Mouse (Mus musculus): ENCODE measurements at regions not wholly inside any gene's neighbourhood (a gene's known extent, or its start where the extent isn't known, plus 50 kb on each side); places are given as distances from the start of the nearest gene placed in this dataset.
A peak's percentile ranks its signal among the peaks of the same experiment; 100 is the strongest.

DNA sequence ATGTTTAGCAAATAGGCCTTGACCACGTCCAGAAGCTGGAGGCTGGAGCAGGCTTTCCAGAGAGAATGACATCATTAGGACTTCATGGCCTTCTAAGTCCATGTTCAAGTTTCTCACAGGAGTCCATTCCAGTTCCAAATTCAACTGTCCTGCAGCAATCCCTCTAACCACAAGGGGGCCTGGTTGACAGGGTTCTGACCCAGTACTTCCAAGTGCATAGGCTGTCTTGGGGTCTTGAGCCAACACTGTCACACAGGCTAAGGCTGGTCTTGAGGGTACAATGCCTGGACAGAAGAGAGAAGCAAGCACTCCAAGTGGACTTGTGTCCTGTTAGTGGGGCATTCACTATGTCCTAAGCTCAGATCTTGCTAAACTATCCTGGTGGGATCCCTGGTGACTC is 145.9 kb upstream of the Tmem45b start:
- H3K4me3 ChIP-seq (ENCODE audit: low read depth, low read length), result no peak overlapping the region
- H3K27ac ChIP-seq (replicated peaks; ENCODE audit: low read depth, low read length), result no peak overlapping the region
- DNase-seq (ENCODE audit: low spot score) (no peak), ATAC-seq (ENCODE audit: low read depth) (no peak)
- H3K4me2 ChIP-seq (ENCODE audit: low read depth, low read length), result no peak overlapping the region
- no peaks in the 10 kb centered on the region for H3K9me3 ChIP-seq (ENCODE audit: control insufficient read depth, low read length)
- H3K9ac ChIP-seq (ENCODE audit: low read depth, low read length), result no peak overlapping the region
- WGBS, result 68% methylated on average over 1 of the region's 1 CpGs
- H3K36me3 ChIP-seq (ENCODE audit: control insufficient read depth, insufficient read depth, low read length), result no peaks in the 10 kb centered on the region
- H3K27me3 ChIP-seq (replicated peaks; ENCODE audit: control insufficient read depth, insufficient read depth, low read length), result no peaks in the 10 kb centered on the region
- peaks cover 4% of the 10 kb centered on the region; the same call in 1 of the 2 replicates for H3K4me1 ChIP-seq (ENCODE audit: control insufficient read depth, insufficient read depth, low read length)

- H3K27ac ChIP-seq (replicated peaks; ENCODE audit: low read depth, low read length), result no peak overlapping the region
- 74% methylated on average over 3 of the region's 3 CpGs for WGBS
- H3K36me3 ChIP-seq (ENCODE audit: control insufficient read depth, insufficient read depth, low read length), result no peaks in the 10 kb centered on the region
- peaks cover 4% of the 10 kb centered on the region; the same call in 1 of the 2 replicates for H3K4me1 ChIP-seq (ENCODE audit: control insufficient read depth, insufficient read depth, low read length)
- no peak overlapping the region for H3K9ac ChIP-seq (ENCODE audit: low read depth, low read length)
- H3K4me3 ChIP-seq (ENCODE audit: low read depth, low read length), result no peak overlapping the region
- DNase-seq (ENCODE audit: low spot score) (no peak), ATAC-seq (ENCODE audit: low read depth) (no peak)
- H3K4me2 ChIP-seq (ENCODE audit: low read depth, low read length), result no peak overlapping the region
- H3K9me3 ChIP-seq (ENCODE audit: control insufficient read depth, low read length), result no peaks in the 10 kb centered on the region
- no peaks in the 10 kb centered on the region for H3K27me3 ChIP-seq (replicated peaks; ENCODE audit: control insufficient read depth, insufficient read depth, low read length)
These were observed 145.5 kb upstream of the Tmem45b start for GRCm38 (mm10) chr9:31609731-31610130.

- Histone ChIP-seq H3K9me3 (ENCODE audit: control insufficient read depth, low read length) (no peaks in the 10 kb centered on the region), H3K27ac (replicated peaks; ENCODE audit: low read depth, low read length) (no peak overlapping the region), H3K4me3 (ENCODE audit: low read depth, low read length) (no peak overlapping the region), H3K36me3 (ENCODE audit: control insufficient read depth, insufficient read depth, low read length) (no peaks in the 10 kb centered on the region), H3K27me3 (replicated peaks; ENCODE audit: control insufficient read depth, insufficient read depth, low read length) (no peaks in the 10 kb centered on the region), H3K9ac (ENCODE audit: low read depth, low read length) (no peak overlapping the region), H3K4me2 (ENCODE audit: low read depth, low read length) (no peak overlapping the region), H3K4me1 (ENCODE audit: control insufficient read depth, insufficient read depth, low read length) (no peaks in the 10 kb centered on the region)
- ATAC-seq (ENCODE audit: low read depth), result no peak
- 52% methylated on average over 8 of the region's 8 CpGs for WGBS
- no peak for DNase-seq (ENCODE audit: low spot score)
These were observed 144.0 kb upstream of the Tmem45b start for GRCm38 (mm10) chr9:31608084-31608870.

DNA sequence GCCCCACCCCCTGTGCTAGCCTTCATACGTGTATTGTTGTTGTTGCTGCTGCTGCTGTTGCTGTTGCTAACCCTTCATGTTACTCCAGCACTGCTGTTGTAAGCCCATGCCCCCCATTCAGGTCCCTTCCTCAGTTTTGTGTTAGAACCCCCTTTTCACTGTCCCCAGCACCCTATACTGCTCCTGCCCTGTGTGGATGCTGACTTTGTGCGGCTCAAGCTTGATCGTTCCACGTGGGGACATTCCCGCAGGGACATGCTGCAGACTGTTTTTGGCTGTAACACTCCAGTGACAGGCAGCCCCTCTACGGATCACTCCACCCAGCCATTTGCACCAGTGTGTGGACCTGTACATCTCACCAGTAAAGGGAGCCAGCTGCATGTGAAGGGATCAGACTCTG is 142.7 kb upstream of the Tmem45b start:
- H3K36me3 ChIP-seq (ENCODE audit: control insufficient read depth, insufficient read depth, low read length), result no peaks in the 10 kb centered on the region
- H3K27ac ChIP-seq (replicated peaks; ENCODE audit: low read depth, low read length), result no peak overlapping the region
- DNase-seq (ENCODE audit: low spot score) (no peak), ATAC-seq (ENCODE audit: low read depth) (no peak)
- no peak overlapping the region for H3K4me3 ChIP-seq (ENCODE audit: low read depth, low read length)
- H3K27me3 ChIP-seq (replicated peaks; ENCODE audit: control insufficient read depth, insufficient read depth, low read length), result no peaks in the 10 kb centered on the region
- H3K4me1 ChIP-seq (ENCODE audit: control insufficient read depth, insufficient read depth, low read length), result no peaks in the 10 kb centered on the region
- no peak overlapping the region for H3K9ac ChIP-seq (ENCODE audit: low read depth, low read length)
- no peak overlapping the region for H3K4me2 ChIP-seq (ENCODE audit: low read depth, low read length)
- no peaks in the 10 kb centered on the region for H3K9me3 ChIP-seq (ENCODE audit: control insufficient read depth, low read length)
- WGBS, result 81% methylated on average over 6 of the region's 6 CpGs

DNA sequence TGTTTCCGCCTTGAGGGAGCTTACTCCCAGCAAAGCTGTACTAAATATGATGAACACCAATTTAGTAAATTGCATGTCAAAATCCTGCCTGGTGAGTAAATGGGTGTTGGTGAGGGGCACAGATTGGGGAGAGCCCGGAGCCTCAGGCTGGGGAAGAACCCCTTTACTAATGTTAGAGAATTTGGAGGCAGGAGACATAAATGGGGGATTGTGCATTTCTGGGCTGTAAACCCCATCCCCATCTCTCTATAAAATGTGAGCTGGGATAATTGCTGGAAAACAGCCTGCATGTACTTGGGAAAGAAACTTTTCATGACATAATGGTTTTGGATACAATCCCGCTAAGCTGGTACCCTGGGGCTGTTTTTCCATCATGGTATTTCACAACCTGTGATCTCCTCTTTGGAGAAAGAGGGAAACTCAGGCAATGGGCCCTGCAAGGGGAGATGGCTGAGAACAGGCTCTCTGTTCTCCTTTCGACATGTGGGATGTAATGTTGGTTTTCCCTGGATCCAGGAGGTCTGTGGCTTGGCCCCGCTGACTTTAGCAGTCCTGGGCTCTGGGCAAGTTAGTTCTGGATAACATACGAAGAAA is 140.3 kb upstream of the Tmem45b start:
- H3K4me1 ChIP-seq (ENCODE audit: control insufficient read depth, insufficient read depth, low read length), result no peaks in the 10 kb centered on the region
- ATAC-seq (ENCODE audit: low read depth) (peak; percentile 26; the same call in 1 of the 2 replicates), DNase-seq (ENCODE audit: low spot score) (peak; percentile 56)
- H3K27me3 ChIP-seq (replicated peaks; ENCODE audit: control insufficient read depth, insufficient read depth, low read length), result no peaks in the 10 kb centered on the region
- H3K9ac ChIP-seq (ENCODE audit: low read depth, low read length), result no peak overlapping the region
- no peak overlapping the region for H3K4me2 ChIP-seq (ENCODE audit: low read depth, low read length)
- no peak overlapping the region for H3K4me3 ChIP-seq (ENCODE audit: low read depth, low read length)
- H3K9me3 ChIP-seq (ENCODE audit: control insufficient read depth, low read length), result no peaks in the 10 kb centered on the region
- H3K36me3 ChIP-seq (ENCODE audit: control insufficient read depth, insufficient read depth, low read length), result no peaks in the 10 kb centered on the region
- no peak overlapping the region for H3K27ac ChIP-seq (replicated peaks; ENCODE audit: low read depth, low read length)
- WGBS, result 61% methylated on average over 6 of the region's 6 CpGs

DNA sequence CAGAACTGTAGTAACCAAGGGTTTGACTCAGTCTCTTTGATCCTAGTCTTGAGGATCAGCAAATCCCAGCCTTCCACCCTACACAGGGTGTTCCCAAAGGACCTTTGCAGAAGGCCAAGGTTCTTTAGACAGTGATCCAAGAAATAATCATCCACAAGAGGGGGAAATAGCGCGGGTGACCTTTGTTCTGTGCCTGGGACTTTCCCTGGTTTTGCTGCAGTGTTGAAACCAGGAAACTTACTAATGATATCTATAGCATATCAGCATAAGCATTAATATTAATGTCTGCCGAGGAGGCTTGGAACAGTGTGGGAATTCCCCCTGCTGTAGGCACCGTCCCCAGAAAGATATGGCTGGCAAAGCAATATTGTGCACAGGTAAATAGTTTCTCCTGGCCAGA is 138.4 kb upstream of the Tmem45b start:
- no peaks in the 10 kb centered on the region for H3K4me1 ChIP-seq (ENCODE audit: control insufficient read depth, insufficient read depth, low read length)
- ATAC-seq (ENCODE audit: low read depth) (no peak), DNase-seq (ENCODE audit: low spot score) (no peak)
- no peak overlapping the region for H3K4me3 ChIP-seq (ENCODE audit: low read depth, low read length)
- H3K9ac ChIP-seq (ENCODE audit: low read depth, low read length), result no peak overlapping the region
- H3K9me3 ChIP-seq (ENCODE audit: control insufficient read depth, low read length), result no peaks in the 10 kb centered on the region
- 82% methylated on average over 4 of the region's 4 CpGs for WGBS
- no peak overlapping the region for H3K27ac ChIP-seq (replicated peaks; ENCODE audit: low read depth, low read length)
- no peaks in the 10 kb centered on the region for H3K27me3 ChIP-seq (replicated peaks; ENCODE audit: control insufficient read depth, insufficient read depth, low read length)
- no peaks in the 10 kb centered on the region for H3K36me3 ChIP-seq (ENCODE audit: control insufficient read depth, insufficient read depth, low read length)
- H3K4me2 ChIP-seq (ENCODE audit: low read depth, low read length), result no peak overlapping the region

GRCm38 (mm10) chr9:31595096-31595495 is 130.8 kb upstream of the Tmem45b start:
- 40% methylated on average over 7 of the region's 7 CpGs for WGBS
- no peak overlapping the region for H3K4me2 ChIP-seq (ENCODE audit: low read depth, low read length)
- H3K36me3 ChIP-seq (ENCODE audit: control insufficient read depth, insufficient read depth, low read length), result no peaks in the 10 kb centered on the region
- ATAC-seq (ENCODE audit: low read depth), result peak; percentile 44; the same call in 1 of the 2 replicates
- DNase-seq (ENCODE audit: low spot score), result no peak
- no peak overlapping the region for H3K27ac ChIP-seq (replicated peaks; ENCODE audit: low read depth, low read length)
- no peaks in the 10 kb centered on the region for H3K4me1 ChIP-seq (ENCODE audit: control insufficient read depth, insufficient read depth, low read length)
- H3K9ac ChIP-seq (ENCODE audit: low read depth, low read length), result no peak overlapping the region
- H3K9me3 ChIP-seq (ENCODE audit: control insufficient read depth, low read length), result no peaks in the 10 kb centered on the region
- no peaks in the 10 kb centered on the region for H3K27me3 ChIP-seq (replicated peaks; ENCODE audit: control insufficient read depth, insufficient read depth, low read length)
- no peak overlapping the region for H3K4me3 ChIP-seq (ENCODE audit: low read depth, low read length)

- no peak for ATAC-seq (ENCODE audit: low read depth)
- H3K27ac ChIP-seq (replicated peaks; ENCODE audit: low read depth, low read length), result no peak overlapping the region
- no peak overlapping the region for H3K9ac ChIP-seq (ENCODE audit: low read depth, low read length)
- no peak for DNase-seq (ENCODE audit: low spot score)
- H3K4me2 ChIP-seq (ENCODE audit: low read depth, low read length), result no peak overlapping the region
- no peak overlapping the region for H3K4me3 ChIP-seq (ENCODE audit: low read depth, low read length)
- no peaks in the 10 kb centered on the region for H3K4me1 ChIP-seq (ENCODE audit: control insufficient read depth, insufficient read depth, low read length)
- no peaks in the 10 kb centered on the region for H3K9me3 ChIP-seq (ENCODE audit: control insufficient read depth, low read length)
- H3K36me3 ChIP-seq (ENCODE audit: control insufficient read depth, insufficient read depth, low read length), result no peaks in the 10 kb centered on the region
- H3K27me3 ChIP-seq (replicated peaks; ENCODE audit: control insufficient read depth, insufficient read depth, low read length), result no peaks in the 10 kb centered on the region
These were observed 123.4 kb upstream of the Tmem45b start for GRCm38 (mm10) chr9:31587671-31588070.

GRCm38 (mm10) chr9:31583983-31584382 is 119.7 kb upstream of the Tmem45b start:
- no peaks in the 10 kb centered on the region for H3K9me3 ChIP-seq (ENCODE audit: control insufficient read depth, low read length)
- no peak overlapping the region for H3K9ac ChIP-seq (ENCODE audit: low read depth, low read length)
- no peaks in the 10 kb centered on the region for H3K4me1 ChIP-seq (ENCODE audit: control insufficient read depth, insufficient read depth, low read length)
- no peaks in the 10 kb centered on the region for H3K36me3 ChIP-seq (ENCODE audit: control insufficient read depth, insufficient read depth, low read length)
- H3K27me3 ChIP-seq (replicated peaks; ENCODE audit: control insufficient read depth, insufficient read depth, low read length), result no peaks in the 10 kb centered on the region
- WGBS, result 46% methylated on average over 10 of the region's 10 CpGs
- no peak overlapping the region for H3K4me3 ChIP-seq (ENCODE audit: low read depth, low read length)
- no peak overlapping the region; the same call in 1 of the 2 replicates for H3K27ac ChIP-seq (replicated peaks; ENCODE audit: low read depth, low read length)
- no peak overlapping the region for H3K4me2 ChIP-seq (ENCODE audit: low read depth, low read length)
- ATAC-seq (ENCODE audit: low read depth) (peak; percentile 87), DNase-seq (ENCODE audit: low spot score) (peak; percentile 70)
